Mouse (Mus musculus): ENCODE results near the gene Tial1.

The Tial1 gene

GRCm38 (mm10) chr7:128393756-128394155 is 67.8 kb downstream of the Tial1 start:
- POLR2A ChIA-PET = interaction anchor here in 2 of 4 experiments (0.9 to 1.3 kb wide), 5 partner anchors 11 to 70 kb away, joined by 3 to 6 read pairs (median 3); partner anchors contain the start of gene Tial1 (in 2 of the 2)
- CTCF ChIA-PET = interaction anchor here in 1 of 4 experiments (1.5 kb wide), 1 partner anchor 22 kb away, joined by 4 read pairs; no protein-coding TSS in a partner anchor

GRCm38 (mm10) chr7:128392972-128393314 is 68.6 kb downstream of the Tial1 start:
- POLR2A ChIA-PET = interaction anchor here in 3 of 4 experiments (0.6 to 1.6 kb wide), 13 partner anchors 10 to 380 kb away, joined by 3 to 8 read pairs (median 3); partner anchors contain the start of gene Tial1 (in 2 of the 3)
- CTCF ChIA-PET = interaction anchor here in 3 of 4 experiments (0.6 to 1.5 kb wide), 4 partner anchors 15 to 96 kb away, joined by 4 to 7 read pairs (median 5); no protein-coding TSS in a partner anchor

- POLR2A ChIA-PET = interaction anchor here in 3 of 4 experiments (0.6 to 1.6 kb wide), 14 partner anchors 10 to 380 kb away, joined by 3 to 8 read pairs (median 3); partner anchors contain the start of genes Tial1 (in 2 of the 3) and Bag3 (in 1 of the 3)
Measured at GRCm38 (mm10) chr7:128392071-128392971, 69.2 kb downstream of the Tial1 start.

GRCm38 (mm10) chr7:128391267-128392057 is 70.1 kb downstream of the Tial1 start:
- POLR2A ChIA-PET = no interaction called here
- CTCF ChIA-PET = interaction anchor here in 2 of 4 experiments (0.6 to 1.1 kb wide), 3 partner anchors 17 to 314 kb away, joined by 3 to 4 read pairs (median 3); no protein-coding TSS in a partner anchor

More at GRCm38 (mm10) chr7:128392071-128392971, 69.2 kb downstream of the Tial1 start:
- CTCF ChIA-PET = interaction anchor here in 3 of 4 experiments (0.7 to 1.5 kb wide), 5 partner anchors 16 to 313 kb away, joined by 3 to 7 read pairs (median 4); no protein-coding TSS in a partner anchor
